9 mouse cellular contexts compared by ENCODE assay signal in genomic region chr3:97393079-97393478, GRCm38 (mm10). TPM values are rescaled to one million over a fixed set of nuclear protein-coding genes. Genes with fewer than 3 reads are reported as not detected.
DNase-seq lines count a peak whose midpoint lies in the region; ATAC-seq lines count a peak whose summit lies in the region.
"Had no signal": no experiment of that assay in that cellular context is flagged by ENCODE, and none has a peak within 500 bp of the region (broad histone marks: within the 10 kb centered on the region; RNA-seq: fewer than 3 reads in every experiment).

No protein-coding gene starts in this region.

- H3K9ac ChIP-seq in intestine, embryonic 14.5 days (ENCODE audit: low read length) = no peak overlapping the region
- no peak overlapping the region for H3K9ac ChIP-seq in intestine, embryonic 15.5 days
- no peak overlapping the region for H3K9ac ChIP-seq in midbrain, embryonic 15.5 days
- H3K9ac ChIP-seq: neural tube, embryonic 12.5 days had no signal

- 74% methylated on average over 5 of the region's 5 CpGs for WGBS in intestine, embryonic 14.5 days
- WGBS in intestine, embryonic 15.5 days = 69% methylated on average over 5 of the region's 5 CpGs
- WGBS in midbrain, embryonic 15.5 days = 73% methylated on average over 5 of the region's 5 CpGs

- no peaks in the 10 kb centered on the region for H3K36me3 ChIP-seq in intestine, embryonic 14.5 days (ENCODE audit: control insufficient read depth, insufficient read depth, low read length)
- no peaks in the 10 kb centered on the region for H3K36me3 ChIP-seq in intestine, embryonic 15.5 days
- H3K36me3 ChIP-seq in midbrain, embryonic 15.5 days (replicated peaks) = no peaks in the 10 kb centered on the region
- H3K36me3 ChIP-seq: neural tube, embryonic 12.5 days had no signal

- peak; percentile 53 for DNase-seq in intestine, embryonic 14.5 days (ENCODE audit: low spot score)
- peak; percentile 67 for DNase-seq in ES-CJ7 (ENCODE audit: low read depth, low spot score)
- DNase-seq in c-Kit-positive CD71-negative TER-119-negative erythroid progenitor cells, embryonic 14.5 days (ENCODE audit: low read depth) = peak; percentile 6
- peak; percentile 40 for DNase-seq in lung, postnatal 36 days
- DNase-seq in right cerebral cortex, adult 18-20 months = no peak

- H3K27me3 ChIP-seq in intestine, embryonic 14.5 days (replicated peaks; ENCODE audit: control insufficient read depth, insufficient read depth, low read length) = no peaks in the 10 kb centered on the region
- H3K27me3 ChIP-seq in intestine, embryonic 15.5 days (replicated peaks) = no peaks in the 10 kb centered on the region
- H3K27me3 ChIP-seq in midbrain, embryonic 15.5 days (replicated peaks) = no peaks in the 10 kb centered on the region
- H3K27me3 ChIP-seq: neural tube, embryonic 12.5 days had no signal

- no peak overlapping the region for H3K27ac ChIP-seq in intestine, embryonic 14.5 days (ENCODE audit: low read depth)
- no peak overlapping the region for H3K27ac ChIP-seq in intestine, embryonic 15.5 days
- no peak overlapping the region for H3K27ac ChIP-seq in midbrain, embryonic 15.5 days
- H3K27ac ChIP-seq: neural tube, embryonic 12.5 days had no signal

- no peaks in the 10 kb centered on the region for H3K4me1 ChIP-seq in intestine, embryonic 14.5 days (replicated peaks; ENCODE audit: control insufficient read depth, insufficient read depth, low read length)
- no peaks in the 10 kb centered on the region for H3K4me1 ChIP-seq in intestine, embryonic 15.5 days (replicated peaks)
- H3K4me1 ChIP-seq in midbrain, embryonic 15.5 days = no peaks in the 10 kb centered on the region
- H3K4me1 ChIP-seq: neural tube, embryonic 12.5 days had no signal

- H3K4me3 ChIP-seq in intestine, embryonic 14.5 days (ENCODE audit: low read depth, low read length) = no peak overlapping the region
- H3K4me3 ChIP-seq in intestine, embryonic 15.5 days (replicated peaks) = no peak overlapping the region
- no peak overlapping the region for H3K4me3 ChIP-seq in midbrain, embryonic 15.5 days
- H3K4me3 ChIP-seq: neural tube, embryonic 12.5 days had no signal

- no peak overlapping the region for H3K4me2 ChIP-seq in intestine, embryonic 14.5 days (ENCODE audit: low read length)
- no peak overlapping the region for H3K4me2 ChIP-seq in intestine, embryonic 15.5 days (replicated peaks)
- H3K4me2 ChIP-seq in midbrain, embryonic 15.5 days = no peak overlapping the region
- H3K4me2 ChIP-seq: neural tube, embryonic 12.5 days had no signal

- no peak for ATAC-seq in intestine, embryonic 14.5 days (replicated peaks; ENCODE audit: low FRiP score, low TSS enrichment, low read depth)
- no peak for ATAC-seq in intestine, embryonic 15.5 days
- ATAC-seq in erythroblast, adult 5-6 weeks (replicated peaks; ENCODE audit: low FRiP score, poor library complexity, severe bottlenecking) = no peak
- no peak for ATAC-seq in midbrain, embryonic 15.5 days (replicated peaks)

- H3K9me3 ChIP-seq in intestine, embryonic 14.5 days (ENCODE audit: control insufficient read depth, low read length) = no peaks in the 10 kb centered on the region
- no peaks in the 10 kb centered on the region for H3K9me3 ChIP-seq in intestine, embryonic 15.5 days
- no peaks in the 10 kb centered on the region for H3K9me3 ChIP-seq in midbrain, embryonic 15.5 days
- H3K9me3 ChIP-seq: neural tube, embryonic 12.5 days had no signal

RNA-seq across cellular contexts. Expression of gene Olfr1402, which starts 28.7 kb away (rescaled TPM):
- not detected in 2 replicates for polyA plus RNA-seq in intestine, embryonic 14.5 days (2014; fragmentation: Nextera tagmentation; extraction: Ambion mirVana)
- polyA plus RNA-seq in intestine, embryonic 15.5 days (2015; fragmentation: Nextera tagmentation; extraction: Ambion mirVana) = not detected in 2 replicates
- not detected in 2 replicates for total RNA-seq in erythroblast, adult 5-6 weeks (2015; ENCODE audit: low replicate concordance)
- not detected in 2 replicates for total RNA-seq in erythroblast, adult 5-6 weeks (2017; ENCODE audit: low replicate concordance)
- not detected in 2 replicates for polyA plus RNA-seq in midbrain, embryonic 15.5 days (2015; fragmentation: Nextera tagmentation; extraction: Ambion mirVana)
- polyA plus RNA-seq: neural tube, embryonic 12.5 days had no signal
